Mouse (Mus musculus): Measurements from ENCODE around the gene Trpm4. TPM values are rescaled to one million over a fixed set of nuclear protein-coding genes. Genes with fewer than 3 reads are reported as not detected.
"Not testable (repeated sequence)": the region's sequence is repeated elsewhere in the genome, so short reads cannot be mapped to it uniquely, and the experiment has no call there.

Gene Trpm4
- polyA plus RNA-seq, 1 experiment, result 22.6 TPM

- peak in 1 of 2 experiments; percentile 41 for DNase-seq (ENCODE audit: extremely low spot score in 1 of 2, low spot score in 1 of 2)
Measured at GRCm38 (mm10) chr7:45262266-45262665, 71.3 kb downstream of the Trpm4 start.

- no peak for DNase-seq (ENCODE audit: extremely low spot score in 1 of 2, low spot score in 1 of 2)
Measured at GRCm38 (mm10) chr7:45259281-45259680, 74.3 kb downstream of the Trpm4 start.

GRCm38 (mm10) chr7:45257063-45257840 lies 76.3 kb downstream of the Trpm4 start:
- peak; percentile 60 to 72 for DNase-seq (ENCODE audit: extremely low spot score in 1 of 2, low spot score in 1 of 2)

- not testable (repeated sequence) for DNase-seq (ENCODE audit: extremely low spot score in 1 of 2, low spot score in 1 of 2)
Measured at GRCm38 (mm10) chr7:45255822-45256221, 77.8 kb downstream of the Trpm4 start.

GRCm38 (mm10) chr7:45253806-45254205 lies 79.8 kb downstream of the Trpm4 start:
- DNase-seq (ENCODE audit: extremely low spot score in 1 of 2, low spot score in 1 of 2), result no peak

Other genes starting within 250 kb of the Trpm4 start
- 13.4 and 16.9 TPM in 2 replicates for gene Rcn3, start 241.6 kb downstream of the Trpm4 start, polyA plus RNA-seq (2012; rRNA removed)
- gene Fcgrt, start 229.9 kb downstream of the Trpm4 start, polyA plus RNA-seq (2012; rRNA removed), result 34.0 and 34.2 TPM in 2 replicates
- 383 and 419 TPM in 2 replicates for gene Rps11, start 209.3 kb downstream of the Trpm4 start, polyA plus RNA-seq (2012; rRNA removed)
- 1,438 and 1,804 TPM in 2 replicates for gene Rpl13a, start 205.0 kb downstream of the Trpm4 start, polyA plus RNA-seq (2012; rRNA removed)
- gene Gm45713, start 197.5 kb downstream of the Trpm4 start, polyA plus RNA-seq (2012; rRNA removed), result 0.06 and 0.12 TPM in 2 replicates
- gene Flt3l, start 197.3 kb downstream of the Trpm4 start, polyA plus RNA-seq (2012; rRNA removed), result 25.2 and 29.6 TPM in 2 replicates
- 54.2 and 61.5 TPM in 2 replicates for gene Pih1d1, start 179.5 kb downstream of the Trpm4 start, polyA plus RNA-seq (2012; rRNA removed)
- gene Aldh16a1, start 179.2 kb downstream of the Trpm4 start, polyA plus RNA-seq (2012; rRNA removed), result 10.1 and 10.8 TPM in 2 replicates
- gene Slc17a7, start 169.8 kb downstream of the Trpm4 start, polyA plus RNA-seq (2012; rRNA removed), result 858 and 911 TPM in 2 replicates
- gene Gfy, start 154.2 kb downstream of the Trpm4 start, polyA plus RNA-seq (2012; rRNA removed), result 0.96 and 3.7 TPM in 2 replicates
- 0.90 and 1.4 TPM in 2 replicates for gene Pth2, start 152.8 kb downstream of the Trpm4 start, polyA plus RNA-seq (2012; rRNA removed)
- 4.1 TPM in 2 replicates for gene Ccdc155, start 128.9 kb downstream of the Trpm4 start, polyA plus RNA-seq (2012; rRNA removed)
- gene Dkkl1, start 121.6 kb downstream of the Trpm4 start, polyA plus RNA-seq (2012; rRNA removed), result 29.5 and 29.9 TPM in 2 replicates
- 6.0 and 9.6 TPM in 2 replicates for gene Tead2, start 118.0 kb downstream of the Trpm4 start, polyA plus RNA-seq (2012; rRNA removed)
- gene Cd37, start 94.7 kb downstream of the Trpm4 start, polyA plus RNA-seq (2012; rRNA removed), result 10.3 and 11.2 TPM in 2 replicates
- 1.1 and 1.2 TPM in 2 replicates for gene Slc6a16, start 92.7 kb downstream of the Trpm4 start, polyA plus RNA-seq (2012; rRNA removed)
- gene Slc6a21, start 56.3 kb downstream of the Trpm4 start, polyA plus RNA-seq (2012; rRNA removed), result 0.20 and 0.29 TPM in 2 replicates
- 0.60 and 0.61 TPM in 2 replicates for gene Hrc, start 1.5 kb upstream of the Trpm4 start, polyA plus RNA-seq (2012; rRNA removed)
- gene Ppfia3, start 33.2 kb upstream of the Trpm4 start, polyA plus RNA-seq (2012; rRNA removed), result 114 and 126 TPM in 2 replicates
- 241 and 267 TPM in 2 replicates for gene Lin7b, start 36.8 kb upstream of the Trpm4 start, polyA plus RNA-seq (2012; rRNA removed)
- gene Snrnp70, start 62.0 kb upstream of the Trpm4 start, polyA plus RNA-seq (2012; rRNA removed), result 854 and 909 TPM in 2 replicates
- gene Kcna7, start 71.9 kb upstream of the Trpm4 start, polyA plus RNA-seq (2012; rRNA removed), result 0.06 TPM in 1 of 2 replicates, not detected in the other
- 0.12 and 0.23 TPM in 2 replicates for gene Ntf5, start 79.9 kb upstream of the Trpm4 start, polyA plus RNA-seq (2012; rRNA removed)
- gene Lhb, start 87.0 kb upstream of the Trpm4 start, polyA plus RNA-seq (2012; rRNA removed), result not detected in 2 replicates
- gene Gys1, start 101.1 kb upstream of the Trpm4 start, polyA plus RNA-seq (2012; rRNA removed), result 20.5 and 20.9 TPM in 2 replicates
- 46.9 and 47.2 TPM in 2 replicates for gene Ruvbl2, start 104.3 kb upstream of the Trpm4 start, polyA plus RNA-seq (2012; rRNA removed)
- gene Ftl1, start 126.1 kb upstream of the Trpm4 start, polyA plus RNA-seq (2012; rRNA removed), result 647 and 719 TPM in 2 replicates
- gene Bax, start 133.1 kb upstream of the Trpm4 start, polyA plus RNA-seq (2012; rRNA removed), result 108 and 110 TPM in 2 replicates
- 0.12 and 0.17 TPM in 2 replicates for gene Tulp2, start 148.1 kb upstream of the Trpm4 start, polyA plus RNA-seq (2012; rRNA removed)
- 0.23 TPM in 1 of 2 replicates, not detected in the other for gene Gm45808, start 153.0 kb upstream of the Trpm4 start, polyA plus RNA-seq (2012; rRNA removed)
- 8.0 and 8.8 TPM in 2 replicates for gene Dhdh, start 155.0 kb upstream of the Trpm4 start, polyA plus RNA-seq (2012; rRNA removed)
- gene Nucb1, start 176.6 kb upstream of the Trpm4 start, polyA plus RNA-seq (2012; rRNA removed), result 88.5 and 103 TPM in 2 replicates
- gene Ppp1r15a, start 192.5 kb upstream of the Trpm4 start, polyA plus RNA-seq (2012; rRNA removed), result 19.9 and 20.3 TPM in 2 replicates
- 5.4 and 8.5 TPM in 2 replicates for gene Plekha4, start 192.6 kb upstream of the Trpm4 start, polyA plus RNA-seq (2012; rRNA removed)
- 0.34 and 0.53 TPM in 2 replicates for gene Hsd17b14, start 221.1 kb upstream of the Trpm4 start, polyA plus RNA-seq (2012; rRNA removed)
- gene Bcat2, start 236.4 kb upstream of the Trpm4 start, polyA plus RNA-seq (2012; rRNA removed), result 22.6 and 23.2 TPM in 2 replicates

Data from frontal cortex, adult 2 months (tissue).